Mouse (Mus musculus) intestine, embryonic 14.5 days (tissue): ENCODE results near the gene Mrpl16. TPM values are rescaled to one million over a fixed set of nuclear protein-coding genes. Genes with fewer than 3 reads are reported as not detected.

Experiments
- ATAC-seq: fragments of 200-750 bp; cut with Nextera tagmentation; replicated peaks from 2 replicates; pipeline ENCODE4 v1.8.0; 2017; ENCODE audit warnings: low read depth, moderate number of reproducible peaks, moderate TSS enrichment, moderate library complexity; ENCODE audit not compliant: low FRiP score, low TSS enrichment
- DNase-seq: peaks from one replicate; pipeline ENCODE4 v3.0.0-alpha.2; 2018; ENCODE audit warnings: low spot score
- H3K27ac ChIP-seq: fragments of 300-500 bp; sonication (generic); 2 replicates; pipeline ENCODE4 v1.5.1; 2014; ENCODE audit warnings: low read depth, mild to moderate bottlenecking, control low read depth
- H3K27me3 ChIP-seq: fragments of 300-500 bp; sonication (generic); replicated peaks from 2 replicates; pipeline ENCODE4 v1.6.1; 2014; ENCODE audit warnings: low read length, control low read depth; ENCODE audit not compliant: control insufficient read depth, insufficient read depth
- H3K36me3 ChIP-seq: fragments of 300-500 bp; sonication (generic); 2 replicates; pipeline ENCODE4 v1.6.1; 2014; ENCODE audit warnings: low read length, control low read depth; ENCODE audit not compliant: control insufficient read depth, insufficient read depth
- H3K4me1 ChIP-seq: fragments of 300-500 bp; sonication (generic); replicated peaks from 2 replicates; pipeline ENCODE4 v1.6.1; 2014; ENCODE audit warnings: low read length, control low read depth, mixed read lengths; ENCODE audit not compliant: control insufficient read depth, insufficient read depth
- H3K4me2 ChIP-seq: fragments of 300-500 bp; sonication (generic); 2 replicates; pipeline ENCODE4 v1.6.1; 2014; ENCODE audit warnings: low read length
- H3K4me3 ChIP-seq: fragments of 300-500 bp; sonication (generic); 2 replicates; pipeline ENCODE4 v1.5.1; 2014; ENCODE audit warnings: low read depth, low read length, control low read depth, mixed read lengths
- H3K9ac ChIP-seq: fragments of 300-500 bp; sonication (generic); 2 replicates; pipeline ENCODE4 v1.6.1; 2014; ENCODE audit warnings: mild to moderate bottlenecking, low read length
- H3K9me3 ChIP-seq: fragments of 300-500 bp; sonication (generic); 2 replicates; pipeline ENCODE4 v1.6.1; 2016; ENCODE audit warnings: low read length, control low read depth; ENCODE audit not compliant: control insufficient read depth
- WGBS: fragments of 180-500 bp; shearing (Covaris S2); extraction: QIAGEN DNeasy Blood & Tissue Kit; methylation state at CpG from one replicate; pipeline ENCODE4 v1.1.7; 2014; 5-methylcytosine and 5-hydroxymethylcytosine counted together
- polyA plus RNA-seq: library from polyadenylated mRNA; unstranded; fragments of >200 nt; fragmentation: Nextera tagmentation; extraction: Ambion mirVana; gene quantifications from 2 replicates; pipeline ENCODE4 v1.2.1, GENCODE M21; 2014

Gene Mrpl16
- polyA plus RNA-seq, 1 experiment from 2014 or later: 67.1 TPM

GRCm38 (mm10) chr19:11765059-11765458 is 5.1 kb upstream of the Mrpl16 start:
- Histone ChIP-seq H3K4me3 (no peak overlapping the region), H3K36me3 (no peaks in the 10 kb centered on the region), H3K27ac (no peak overlapping the region), H3K4me2 (no peak overlapping the region), H3K9ac (no peak overlapping the region), H3K9me3 (no peaks in the 10 kb centered on the region), H3K27me3 (no peaks in the 10 kb centered on the region), H3K4me1 (no peaks in the 10 kb centered on the region)
- ATAC-seq (no peak), DNase-seq (no peak)
- 83% methylated on average over 3 of the region's 3 CpGs for WGBS

DNA sequence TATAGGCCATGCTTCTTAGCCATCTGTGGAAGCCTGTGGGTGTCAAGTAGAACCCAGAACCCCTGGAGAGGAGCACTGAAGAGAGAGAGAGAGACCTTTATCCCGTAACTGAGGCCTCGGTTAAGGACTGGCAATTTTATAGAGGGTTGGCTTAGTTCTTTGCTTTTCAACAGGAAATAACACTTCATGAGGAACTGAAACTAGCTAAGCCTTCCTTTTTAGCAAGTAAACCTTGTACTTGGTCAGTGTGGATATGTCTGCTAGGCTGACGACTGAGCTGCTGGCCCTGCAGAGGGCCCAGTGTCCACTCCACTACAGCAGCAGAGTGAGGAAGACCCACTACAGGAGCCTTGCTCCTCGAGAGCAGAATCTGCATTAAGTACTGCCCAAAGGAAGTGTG is 3.8 kb upstream of the Mrpl16 start:
- no peaks in the 10 kb centered on the region for H3K9me3 ChIP-seq
- no peak overlapping the region for H3K27ac ChIP-seq
- DNase-seq (no peak), ATAC-seq (no peak)
- H3K9ac ChIP-seq: no peak overlapping the region
- H3K27me3 ChIP-seq: no peaks in the 10 kb centered on the region
- 74% methylated on average over 4 of the region's 4 CpGs for WGBS
- H3K4me3 ChIP-seq: no peak overlapping the region
- no peaks in the 10 kb centered on the region for H3K36me3 ChIP-seq
- peaks cover 6% of the 10 kb centered on the region for H3K4me1 ChIP-seq
- H3K4me2 ChIP-seq: no peak overlapping the region

DNA sequence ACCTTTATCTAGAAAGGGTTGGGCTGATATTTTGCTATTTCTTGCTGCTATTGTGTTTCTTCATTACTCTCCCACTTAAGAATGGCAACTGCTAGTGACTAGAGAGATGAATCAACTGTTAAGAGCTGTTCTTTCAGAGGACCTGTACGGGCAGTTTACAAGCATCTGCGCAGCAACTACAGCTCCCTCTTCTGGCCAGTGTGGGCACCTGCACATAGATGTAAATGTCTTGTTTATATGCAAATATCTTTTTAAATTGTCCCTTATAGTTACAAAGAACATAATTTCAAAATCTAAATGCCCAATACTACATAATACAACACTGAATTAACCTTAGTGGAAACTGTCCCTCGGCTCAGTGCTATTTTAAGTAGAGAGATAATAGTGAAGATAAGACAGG is 2.0 kb upstream of the Mrpl16 start:
- H3K9me3 ChIP-seq: no peaks in the 10 kb centered on the region
- H3K27ac ChIP-seq: no peak overlapping the region
- DNase-seq (no peak), ATAC-seq (no peak)
- 11% methylated on average over 3 of the region's 3 CpGs for WGBS
- no peaks in the 10 kb centered on the region for H3K27me3 ChIP-seq
- no peak overlapping the region for H3K9ac ChIP-seq
- no peak overlapping the region for H3K4me2 ChIP-seq
- peaks cover 6% of the 10 kb centered on the region for H3K4me1 ChIP-seq
- no peak overlapping the region for H3K4me3 ChIP-seq
- peaks cover 9% of the 10 kb centered on the region for H3K36me3 ChIP-seq

GRCm38 (mm10) chr19:11769257-11769920 is 802 bp upstream of the Mrpl16 start:
- peak overlapping the region; percentile 58; the same call in 1 of the 2 replicates for H3K4me3 ChIP-seq
- H3K4me2 ChIP-seq: peak overlapping the region; percentile 79
- DNase-seq (no peak), ATAC-seq (no peak; the same call in 1 of the 2 replicates)
- no peak overlapping the region for H3K9ac ChIP-seq
- H3K4me1 ChIP-seq: peaks cover 6% of the 10 kb centered on the region
- 84% methylated on average over 5 of the region's 5 CpGs for WGBS
- no peaks in the 10 kb centered on the region for H3K9me3 ChIP-seq
- no peak overlapping the region for H3K27ac ChIP-seq
- no peaks in the 10 kb centered on the region for H3K27me3 ChIP-seq
- peaks cover 20% of the 10 kb centered on the region for H3K36me3 ChIP-seq

DNA sequence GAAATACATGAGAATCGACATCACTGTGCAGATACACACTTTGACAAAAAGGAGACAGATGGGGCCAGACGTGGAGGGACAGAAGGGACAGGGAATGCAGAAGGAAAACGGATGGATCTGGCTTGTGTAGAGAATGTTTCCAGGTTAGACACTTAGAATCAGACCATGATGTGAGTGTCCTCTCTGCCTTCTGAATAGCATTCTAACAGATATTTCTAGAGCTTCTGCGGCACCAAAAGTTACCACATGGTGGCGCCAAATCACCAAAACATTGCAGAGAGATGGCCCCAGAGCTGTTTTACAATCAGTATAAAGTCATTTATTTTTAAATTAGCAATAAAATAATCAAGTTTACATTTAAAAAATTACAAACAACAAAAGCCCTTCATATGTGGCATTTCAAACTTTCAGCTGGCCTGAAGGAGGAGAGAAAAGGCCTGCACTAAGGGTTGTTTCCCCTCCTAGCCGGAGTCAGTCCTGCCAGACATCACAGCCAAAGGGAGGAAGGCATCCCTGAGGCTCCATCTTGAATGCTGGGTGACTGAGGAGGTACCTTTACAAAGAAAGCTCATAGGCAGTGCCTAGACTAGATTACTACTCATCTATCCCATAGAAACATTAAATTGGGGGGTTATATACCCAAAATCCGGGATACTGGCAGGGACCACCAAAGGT is 7.1 kb downstream of the Mrpl16 start:
- DNase-seq: peak; percentile 87
- Histone ChIP-seq H3K9me3 (no peaks in the 10 kb centered on the region), H3K9ac (no peak overlapping the region), H3K4me3 (no peak overlapping the region), H3K4me1 (no peaks in the 10 kb centered on the region), H3K36me3 (peaks cover 44% of the 10 kb centered on the region), H3K27ac (no peak overlapping the region), H3K27me3 (no peaks in the 10 kb centered on the region), H3K4me2 (no peak overlapping the region)
- ATAC-seq: 0 out of 2 replicates have a peak, but pooled peaks have one; percentile 62
- WGBS: 65% methylated on average over 7 of the region's 7 CpGs

GRCm38 (mm10) chr19:11785409-11786154 is 15.4 kb downstream of the Mrpl16 start:
- H3K9ac ChIP-seq: no peak overlapping the region
- H3K4me3 ChIP-seq: no peak overlapping the region
- no peaks in the 10 kb centered on the region for H3K27me3 ChIP-seq
- no peaks in the 10 kb centered on the region for H3K4me1 ChIP-seq
- H3K4me2 ChIP-seq: no peak overlapping the region
- no peaks in the 10 kb centered on the region for H3K9me3 ChIP-seq
- DNase-seq (peak; percentile 13), ATAC-seq (no peak)
- H3K36me3 ChIP-seq: peaks cover 6% of the 10 kb centered on the region; the same call in 1 of the 2 replicates
- no peak overlapping the region for H3K27ac ChIP-seq
- 85% methylated on average over 14 of the region's 14 CpGs for WGBS

- Histone ChIP-seq H3K4me2 (no peak overlapping the region), H3K9ac (no peak overlapping the region), H3K4me3 (no peak overlapping the region), H3K4me1 (no peaks in the 10 kb centered on the region), H3K9me3 (no peaks in the 10 kb centered on the region), H3K36me3 (peaks cover 6% of the 10 kb centered on the region; the same call in 1 of the 2 replicates), H3K27me3 (no peaks in the 10 kb centered on the region), H3K27ac (no peak overlapping the region)
- no peak for ATAC-seq
- DNase-seq: no peak
- 96% methylated on average over 6 of the region's 6 CpGs for WGBS
Measured at GRCm38 (mm10) chr19:11787826-11788225, 17.6 kb downstream of the Mrpl16 start.

- ATAC-seq (no peak), DNase-seq (no peak)
- WGBS: 74% methylated on average over 6 of the region's 6 CpGs
- H3K4me3 ChIP-seq: no peak overlapping the region
- peaks cover 6% of the 10 kb centered on the region; the same call in 1 of the 2 replicates for H3K36me3 ChIP-seq
- H3K4me1 ChIP-seq: no peaks in the 10 kb centered on the region
- H3K4me2 ChIP-seq: no peak overlapping the region
- no peaks in the 10 kb centered on the region for H3K9me3 ChIP-seq
- H3K27ac ChIP-seq: no peak overlapping the region
- H3K27me3 ChIP-seq: no peaks in the 10 kb centered on the region
- H3K9ac ChIP-seq: no peak overlapping the region
Measured at GRCm38 (mm10) chr19:11788876-11789275, 18.7 kb downstream of the Mrpl16 start.
